Mouse (Mus musculus) lung, embryonic 14.5 days (tissue): ENCODE measurements around the gene Gpr89. TPM values are rescaled to one million over a fixed set of nuclear protein-coding genes. Genes with fewer than 3 reads are reported as not detected.

Experiments used
- ATAC-seq: fragments of 200-750 bp; cut with Nextera tagmentation; 2 replicates; pipeline ENCODE4 v1.8.0; 2017; ENCODE audit warnings: mild to moderate bottlenecking, moderate TSS enrichment, moderate library complexity; ENCODE audit not compliant: insufficient read depth
- DNase-seq: peaks from one replicate; pipeline ENCODE4 v3.0.0-alpha.2; 2015
- H3K27ac ChIP-seq: fragments of 300-500 bp; sonication (generic); 2 replicates; pipeline ENCODE4 v1.5.1; 2014; ENCODE audit warnings: low read depth, mild to moderate bottlenecking, moderate library complexity
- H3K27me3 ChIP-seq: fragments of 300-500 bp; sonication (generic); 2 replicates; pipeline ENCODE4 v1.6.1; 2014; ENCODE audit warnings: low read length, control low read depth; ENCODE audit not compliant: insufficient read depth
- H3K36me3 ChIP-seq: fragments of 300-500 bp; sonication (generic); 2 replicates; pipeline ENCODE4 v1.6.1; 2014; ENCODE audit warnings: control low read depth; ENCODE audit not compliant: insufficient read depth
- H3K4me1 ChIP-seq: fragments of 300-500 bp; sonication (generic); 2 replicates; pipeline ENCODE4 v1.6.1; 2014; ENCODE audit warnings: antibody characterized with exemption, control low read depth; ENCODE audit not compliant: insufficient read depth
- H3K4me2 ChIP-seq: fragments of 300-500 bp; sonication (generic); 2 replicates; pipeline ENCODE4 v1.6.1; 2014; ENCODE audit warnings: mild to moderate bottlenecking
- H3K4me3 ChIP-seq: fragments of 300-500 bp; sonication (generic); 2 replicates; pipeline ENCODE4 v1.5.1; 2014; ENCODE audit warnings: low read depth, low read length
- H3K9ac ChIP-seq: fragments of 300-500 bp; sonication (generic); 2 replicates; pipeline ENCODE4 v1.6.1; 2014
- H3K9me3 ChIP-seq: fragments of 300-500 bp; sonication (generic); 2 replicates; pipeline ENCODE4 v1.6.1; 2016; ENCODE audit warnings: low read depth, low read length, control low read depth
- CTCF ChIP-seq: IDR thresholded peaks from 2 replicates; pipeline ENCODE4 v1.5.1; 2016; ENCODE audit warnings: antibody characterized with exemption, low read depth
- WGBS: fragments of 180-500 bp; shearing (Covaris S2); extraction: QIAGEN DNeasy Blood & Tissue Kit; methylation state at CpG from one replicate; pipeline ENCODE4 v1.1.7; 2014; 5-methylcytosine and 5-hydroxymethylcytosine counted together
- polyA plus RNA-seq: library from polyadenylated mRNA; unstranded; fragments of >200 nt; fragmentation: Nextera tagmentation; extraction: Ambion mirVana; gene quantifications from 2 replicates; pipeline ENCODE4 v1.2.1, GENCODE M21; 2014

The Gpr89 gene
- polyA plus RNA-seq, 1 experiment from 2014 or later, result 35.4 TPM

DNA sequence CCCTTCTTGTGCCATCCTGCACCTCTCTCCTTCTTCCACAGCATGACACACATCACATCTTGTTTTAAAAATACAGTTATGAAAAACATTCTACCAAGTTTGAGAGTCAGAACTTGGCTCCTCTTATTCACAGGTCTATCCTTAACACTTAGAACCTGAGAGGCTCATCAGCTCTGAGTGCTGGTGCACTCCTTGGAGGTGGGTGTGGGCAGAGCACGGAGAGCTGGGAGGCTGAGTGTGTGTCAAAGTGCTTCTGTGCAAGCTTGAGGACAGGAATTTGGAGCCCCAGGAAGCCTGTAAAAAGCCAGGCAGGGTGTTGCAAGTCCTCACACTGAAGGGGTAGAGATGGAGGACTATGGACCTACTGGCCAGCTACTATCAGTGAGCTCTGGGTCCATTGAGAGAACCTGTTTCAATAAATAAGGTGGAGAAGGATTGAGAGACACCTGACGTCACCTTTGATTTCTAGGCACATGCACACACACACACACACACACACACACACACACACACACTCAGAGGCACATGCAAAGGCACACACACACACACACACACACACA is 55.9 kb downstream of the Gpr89 start:
- H3K36me3 ChIP-seq, result no peaks in the 10 kb centered on the region
- H3K4me2 ChIP-seq, result no peak overlapping the region
- WGBS, result 74% methylated on average over 2 of the region's 2 CpGs
- no peak for DNase-seq
- no peak for ATAC-seq
- no peak overlapping the region for H3K4me3 ChIP-seq
- no peak overlapping the region for H3K27ac ChIP-seq
- H3K9me3 ChIP-seq, result no peaks in the 10 kb centered on the region
- H3K27me3 ChIP-seq, result no peaks in the 10 kb centered on the region
- H3K9ac ChIP-seq, result no peak overlapping the region
- H3K4me1 ChIP-seq, result no peaks in the 10 kb centered on the region; the same call in 1 of the 2 replicates
- no peak for TF ChIP-seq CTCF

DNA sequence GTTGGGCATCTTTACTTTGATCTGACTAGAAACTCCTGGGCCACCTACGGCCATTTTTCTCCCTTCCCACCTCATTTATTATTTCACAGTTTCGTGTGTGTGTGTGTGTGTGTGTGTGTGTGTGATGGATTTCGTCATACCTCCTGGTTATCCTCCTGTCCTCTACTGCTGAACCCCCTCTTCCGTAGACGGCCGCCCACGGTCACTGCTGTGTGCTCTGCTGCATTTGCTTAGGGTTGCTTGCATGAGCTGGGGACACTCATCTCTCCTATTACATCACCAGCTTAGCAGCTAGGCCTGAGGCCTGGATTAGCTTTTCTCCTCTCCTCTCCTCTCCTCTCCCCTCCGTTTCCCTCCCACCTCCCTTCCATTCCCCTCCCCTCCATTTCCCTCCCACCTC is 56.7 kb downstream of the Gpr89 start:
- no peak overlapping the region for H3K4me2 ChIP-seq
- no peak overlapping the region for H3K27ac ChIP-seq
- DNase-seq, result no peak
- 58% methylated on average over 7 of the region's 8 CpGs for WGBS
- H3K4me3 ChIP-seq, result no peak overlapping the region
- no peak overlapping the region for H3K9ac ChIP-seq
- TF ChIP-seq CTCF, result no peak
- H3K4me1 ChIP-seq, result no peaks in the 10 kb centered on the region; the same call in 1 of the 2 replicates
- H3K36me3 ChIP-seq, result no peaks in the 10 kb centered on the region
- no peaks in the 10 kb centered on the region for H3K27me3 ChIP-seq
- no peaks in the 10 kb centered on the region for H3K9me3 ChIP-seq
- no peak for ATAC-seq

DNA sequence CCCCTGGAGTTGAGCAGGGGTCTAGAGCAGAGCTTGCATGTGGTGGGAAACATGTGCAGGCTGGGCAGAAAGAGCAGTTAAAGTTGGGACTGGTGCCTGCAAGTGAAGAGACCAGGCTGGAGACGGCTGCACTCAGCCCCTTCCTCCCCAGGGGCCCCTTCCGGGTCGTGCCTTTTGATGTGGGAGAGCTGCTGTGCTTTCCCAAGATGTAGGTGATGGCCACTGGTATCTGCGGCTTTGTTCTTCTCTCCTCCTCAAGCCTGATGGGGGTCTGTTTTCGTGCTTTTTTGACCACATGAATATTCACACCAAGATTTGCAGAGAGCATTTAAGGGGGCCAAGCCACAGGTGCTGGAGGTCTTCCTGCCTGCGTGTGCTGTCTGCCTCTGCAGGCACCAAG is 57.5 kb downstream of the Gpr89 start:
- Histone ChIP-seq H3K27ac (no peak overlapping the region), H3K4me2 (no peak overlapping the region), H3K9me3 (no peaks in the 10 kb centered on the region), H3K9ac (no peak overlapping the region), H3K27me3 (no peaks in the 10 kb centered on the region), H3K36me3 (no peaks in the 10 kb centered on the region), H3K4me3 (no peak overlapping the region), H3K4me1 (no peaks in the 10 kb centered on the region; the same call in 1 of the 2 replicates)
- WGBS, result 18% methylated on average over 6 of the region's 6 CpGs
- DNase-seq (no peak), ATAC-seq (no peak)
- TF ChIP-seq CTCF, result no peak

DNA sequence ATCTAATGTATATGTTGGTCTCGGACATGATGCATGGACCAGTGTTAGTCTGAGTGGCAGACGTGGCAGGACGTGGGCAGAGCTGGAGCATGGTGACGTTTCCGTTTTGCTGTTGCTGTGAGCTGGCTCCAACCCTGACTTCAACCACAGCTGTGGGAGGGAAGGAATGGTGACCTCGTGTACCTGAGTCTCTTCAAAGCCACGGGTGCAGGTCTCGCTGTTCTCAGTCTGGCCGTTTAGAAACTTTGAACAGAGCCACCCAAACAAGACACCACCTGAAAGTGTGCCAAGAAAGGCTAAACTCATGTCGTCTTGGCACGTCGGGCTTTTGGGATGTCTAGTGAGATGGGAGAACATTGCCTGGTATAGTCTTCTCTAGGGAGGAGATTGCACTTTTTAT is 58.2 kb downstream of the Gpr89 start:
- Histone ChIP-seq H3K9ac (no peak overlapping the region), H3K4me1 (no peaks in the 10 kb centered on the region; the same call in 1 of the 2 replicates), H3K4me3 (no peak overlapping the region), H3K36me3 (no peaks in the 10 kb centered on the region), H3K27ac (no peak overlapping the region), H3K9me3 (no peaks in the 10 kb centered on the region), H3K27me3 (no peaks in the 10 kb centered on the region), H3K4me2 (no peak overlapping the region)
- ATAC-seq (no peak), DNase-seq (no peak)
- TF ChIP-seq CTCF, result no peak
- WGBS, result 83% methylated on average over 12 of the region's 12 CpGs

DNA sequence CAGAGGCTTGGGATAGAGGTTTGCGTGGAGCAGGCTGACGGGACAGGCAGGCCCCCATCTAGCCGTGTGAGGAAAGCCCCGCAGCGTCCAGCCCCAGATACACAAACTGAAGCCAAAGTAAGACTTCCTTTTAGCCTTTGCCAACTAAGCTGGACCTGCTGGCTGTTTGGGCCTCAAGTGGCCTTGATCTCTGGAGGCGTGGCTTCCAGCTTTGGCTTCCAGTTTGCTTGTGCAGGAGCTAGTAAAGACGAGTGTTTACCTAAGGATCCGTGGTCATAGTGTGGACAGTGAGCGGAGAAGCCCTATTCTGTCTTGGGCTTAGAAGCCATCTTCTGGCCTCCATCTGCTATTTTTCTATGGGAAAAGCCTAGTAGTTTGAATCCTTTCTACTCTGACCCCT is 59.3 kb downstream of the Gpr89 start:
- Histone ChIP-seq H3K27me3 (no peaks in the 10 kb centered on the region), H3K9ac (no peak overlapping the region), H3K36me3 (no peaks in the 10 kb centered on the region), H3K27ac (no peak overlapping the region), H3K9me3 (no peaks in the 10 kb centered on the region), H3K4me3 (no peak overlapping the region), H3K4me1 (no peaks in the 10 kb centered on the region; the same call in 1 of the 2 replicates), H3K4me2 (no peak overlapping the region)
- 58% methylated on average over 9 of the region's 9 CpGs for WGBS
- TF ChIP-seq CTCF, result no peak
- ATAC-seq (no peak), DNase-seq (no peak)

DNA sequence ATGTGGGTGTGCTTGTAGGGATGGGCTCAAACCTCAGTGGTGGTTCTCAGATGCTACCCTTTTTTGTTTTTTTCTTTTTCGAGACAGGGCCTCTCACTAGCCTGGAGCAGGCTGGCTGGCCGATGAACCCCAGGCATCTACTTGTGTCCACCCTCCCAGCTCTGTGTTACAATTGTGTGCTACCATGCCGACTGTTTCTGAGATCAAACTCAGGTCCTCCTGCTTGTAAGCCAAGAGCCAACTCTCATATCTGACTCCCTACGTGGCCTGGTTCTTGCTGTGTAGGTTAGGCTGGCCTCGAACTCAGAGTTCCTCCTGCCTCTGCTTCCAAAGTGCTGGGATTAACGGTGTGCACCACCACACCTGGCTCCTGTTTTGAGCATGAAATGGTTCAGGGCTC is 60.0 kb downstream of the Gpr89 start:
- H3K4me2 ChIP-seq, result no peak overlapping the region
- 93% methylated on average over 6 of the region's 6 CpGs for WGBS

DNA sequence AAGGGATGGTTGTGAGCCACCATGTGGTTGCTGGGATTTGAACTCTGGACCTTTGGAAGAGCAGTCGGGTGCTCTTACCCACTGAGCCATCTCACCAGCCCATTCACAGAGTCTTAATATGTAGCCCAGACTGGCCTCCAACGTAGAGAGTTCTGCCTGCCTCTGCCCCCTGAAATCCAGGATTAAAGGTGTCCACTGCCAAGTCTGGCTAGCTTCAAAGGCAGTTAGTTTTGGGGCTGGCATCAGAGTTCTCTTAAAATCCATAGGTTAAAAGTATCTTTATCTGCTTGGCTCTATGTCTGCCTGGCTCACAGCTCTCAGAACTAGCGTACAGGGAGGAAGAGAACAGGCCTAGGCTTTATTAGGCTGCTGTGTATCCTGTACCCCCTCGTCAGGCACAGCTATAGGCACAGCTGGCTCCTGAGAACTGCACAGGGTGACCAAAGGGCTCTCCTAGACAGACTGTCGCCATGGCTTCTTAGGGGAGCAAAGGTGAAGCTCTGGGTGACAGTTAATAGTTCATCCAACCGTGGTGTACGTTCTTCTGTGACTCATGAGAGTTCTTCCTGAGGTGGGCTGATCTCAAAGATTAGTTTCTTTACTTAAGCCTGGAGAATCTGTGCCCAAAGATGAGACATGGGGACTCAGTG is 66.0 kb downstream of the Gpr89 start:
- ATAC-seq, result no peak
- no peak overlapping the region for H3K27ac ChIP-seq

More for the DNA sequence above, 60.0 kb downstream of the Gpr89 start:
- no peaks in the 10 kb centered on the region for H3K27me3 ChIP-seq
- no peak overlapping the region for H3K4me3 ChIP-seq
- ATAC-seq (no peak), DNase-seq (no peak)
- TF ChIP-seq CTCF, result no peak
- H3K36me3 ChIP-seq, result no peaks in the 10 kb centered on the region
- no peaks in the 10 kb centered on the region; the same call in 1 of the 2 replicates for H3K4me1 ChIP-seq
- no peaks in the 10 kb centered on the region for H3K9me3 ChIP-seq
- H3K9ac ChIP-seq, result no peak overlapping the region
- no peak overlapping the region for H3K27ac ChIP-seq

More for the DNA sequence above, 66.0 kb downstream of the Gpr89 start:
- Histone ChIP-seq H3K4me2 (no peak overlapping the region), H3K9me3 (no peaks in the 10 kb centered on the region), H3K4me1 (no peaks in the 10 kb centered on the region), H3K27me3 (no peaks in the 10 kb centered on the region), H3K9ac (no peak overlapping the region), H3K36me3 (no peaks in the 10 kb centered on the region), H3K4me3 (no peak overlapping the region)
- no peak for TF ChIP-seq CTCF
- WGBS, result 58% methylated on average over 7 of the region's 7 CpGs
- DNase-seq, result no peak
